Mouse (Mus musculus): Measurements from ENCODE around the gene Tnrc6c.
"Not testable (repeated sequence)": the region's sequence is repeated elsewhere in the genome, so short reads cannot be mapped to it uniquely, and the experiment has no call there.

Gene Tnrc6c

GRCm38 (mm10) chr11:117768725-117769682 lies 114.9 kb downstream of the Tnrc6c start:
- DNase-seq (ENCODE audit: low read depth, low spot score) = no peak

GRCm38 (mm10) chr11:117769683-117770047 lies 115.6 kb downstream of the Tnrc6c start:
- DNase-seq (ENCODE audit: low read depth, low spot score) = no peak

GRCm38 (mm10) chr11:117770407-117770806 lies 116.3 kb downstream of the Tnrc6c start:
- DNase-seq (ENCODE audit: low read depth, low spot score) = no peak

GRCm38 (mm10) chr11:117772352-117772751 lies 118.3 kb downstream of the Tnrc6c start:
- no peak for DNase-seq (ENCODE audit: low read depth, low spot score)

GRCm38 (mm10) chr11:117774925-117775324 lies 120.8 kb downstream of the Tnrc6c start:
- no peak for DNase-seq (ENCODE audit: low read depth, low spot score)

GRCm38 (mm10) chr11:117775540-117775939 lies 121.5 kb downstream of the Tnrc6c start:
- no peak for DNase-seq (ENCODE audit: low read depth, low spot score)

GRCm38 (mm10) chr11:117776085-117776792 lies 122.2 kb downstream of the Tnrc6c start:
- no peak for DNase-seq (ENCODE audit: low read depth, low spot score)

- DNase-seq (ENCODE audit: low read depth, low spot score) = no peak
Measured at GRCm38 (mm10) chr11:117777111-117777510, 123.0 kb downstream of the Tnrc6c start.

GRCm38 (mm10) chr11:117778031-117778430 lies 123.9 kb downstream of the Tnrc6c start:
- DNase-seq (ENCODE audit: low read depth, low spot score) = no peak

GRCm38 (mm10) chr11:117778851-117779433 lies 124.9 kb downstream of the Tnrc6c start:
- DNase-seq (ENCODE audit: low read depth, low spot score) = no peak

GRCm38 (mm10) chr11:117779434-117780198 lies 125.5 kb downstream of the Tnrc6c start:
- peak; percentile 12 for DNase-seq (ENCODE audit: low read depth, low spot score)

- no peak for DNase-seq (ENCODE audit: low read depth, low spot score)
Measured at GRCm38 (mm10) chr11:117780199-117780515, 126.1 kb downstream of the Tnrc6c start.

- DNase-seq (ENCODE audit: low read depth, low spot score) = no peak
Measured at GRCm38 (mm10) chr11:117780582-117781111, 126.6 kb downstream of the Tnrc6c start.

- no peak for DNase-seq (ENCODE audit: low read depth, low spot score)
Measured at GRCm38 (mm10) chr11:117781199-117781821, 127.2 kb downstream of the Tnrc6c start.

- no peak for DNase-seq (ENCODE audit: low read depth, low spot score)
Measured at GRCm38 (mm10) chr11:117781993-117782704, 128.1 kb downstream of the Tnrc6c start, which contains the start of the genes Tmc8 and Tmc6. Gene Tmc8, plus strand, starts transcription at chr11:117782076. Gene Tmc6, minus strand, starts transcription at chr11:117782198.

- DNase-seq (ENCODE audit: low read depth, low spot score) = no peak
Measured at GRCm38 (mm10) chr11:117782705-117783034, 128.6 kb downstream of the Tnrc6c start.

- DNase-seq (ENCODE audit: low read depth, low spot score) = peak; percentile 16
Measured at GRCm38 (mm10) chr11:117783089-117783488, 129.0 kb downstream of the Tnrc6c start.

- DNase-seq (ENCODE audit: low read depth, low spot score) = no peak
Measured at GRCm38 (mm10) chr11:117783683-117784309, 129.7 kb downstream of the Tnrc6c start.

GRCm38 (mm10) chr11:117786294-117786693 lies 132.2 kb downstream of the Tnrc6c start:
- no peak for DNase-seq (ENCODE audit: low read depth, low spot score)

- DNase-seq (ENCODE audit: low read depth, low spot score) = not testable (repeated sequence)
Measured at GRCm38 (mm10) chr11:117788481-117788880, 134.4 kb downstream of the Tnrc6c start.
